Mouse (Mus musculus): Measurements from ENCODE around the gene Men1. TPM values are rescaled to one million over a fixed set of nuclear protein-coding genes. Genes with fewer than 3 reads are reported as not detected.
"Not testable (repeated sequence)": the region's sequence is repeated elsewhere in the genome, so short reads cannot be mapped to it uniquely, and the experiment has no call there.

The Men1 gene
- total RNA-seq, 2 experiments from 2014 or later: 67.5 to 73.7 TPM

- no peak for DNase-seq (ENCODE audit: low spot score in 2 of 2)
- intact Hi-C loops (cut with DNase I): loop anchor here (2.0 kb wide), 1 partner anchor 27 kb away; the partner anchor contains the start of gene Ehd1
These were observed 30.9 kb upstream of the Men1 start for GRCm38 (mm10) chr19:6303831-6304230.

- DNase-seq (ENCODE audit: low spot score in 2 of 2): peak; percentile 70 to 78
- intact Hi-C loops (cut with DNase I): loop anchor here (1.0 to 2.0 kb wide), 2 partner anchors 28 to 37 kb away; partner anchors contain the start of gene Ehd1
These were observed 29.8 kb upstream of the Men1 start for GRCm38 (mm10) chr19:6304787-6305516.

GRCm38 (mm10) chr19:6305517-6306115, 29.2 kb upstream of the Men1 start:
- DNase-seq (ENCODE audit: low spot score in 2 of 2): no peak
- intact Hi-C loops (cut with DNase I): loop anchor here (1.0 to 2.0 kb wide), 2 partner anchors 29 to 37 kb away; partner anchors contain the start of gene Ehd1

GRCm38 (mm10) chr19:6306137-6306551, 28.6 kb upstream of the Men1 start, which contains the start of gene Cdc42bpg:
Cdc42bpg (plus strand) TSS chr19:6306456.
- peak; percentile 35 to 42 for DNase-seq (ENCODE audit: low spot score in 2 of 2)
- intact Hi-C loops (cut with DNase I): no loop called here

GRCm38 (mm10) chr19:6306586-6306985, 28.2 kb upstream of the Men1 start:
- peak in 1 of 2 experiments; percentile 22 for DNase-seq (ENCODE audit: low spot score in 2 of 2)
- intact Hi-C loops (cut with DNase I): no loop called here

GRCm38 (mm10) chr19:6307733-6308531, 26.8 kb upstream of the Men1 start:
- no peak for DNase-seq (ENCODE audit: low spot score in 2 of 2)
- intact Hi-C loops (cut with DNase I): no loop called here

GRCm38 (mm10) chr19:6310181-6310580, 24.6 kb upstream of the Men1 start:
- intact Hi-C loops (cut with DNase I): no loop called here
- DNase-seq (ENCODE audit: low spot score in 2 of 2): no peak

GRCm38 (mm10) chr19:6311783-6312182, 23.0 kb upstream of the Men1 start:
- intact Hi-C loops (cut with DNase I); DNase-seq (ENCODE audit: low spot score in 2 of 2): not testable (repeated sequence)

GRCm38 (mm10) chr19:6313796-6314195, 21.0 kb upstream of the Men1 start:
- intact Hi-C loops (cut with DNase I): no loop called here
- no peak for DNase-seq (ENCODE audit: low spot score in 2 of 2)

GRCm38 (mm10) chr19:6314513-6314912, 20.3 kb upstream of the Men1 start:
- DNase-seq (ENCODE audit: low spot score in 2 of 2): no peak
- intact Hi-C loops (cut with DNase I): no loop called here

GRCm38 (mm10) chr19:6315573-6315972, 19.2 kb upstream of the Men1 start:
- intact Hi-C loops (cut with DNase I): no loop called here
- no peak for DNase-seq (ENCODE audit: low spot score in 2 of 2)

GRCm38 (mm10) chr19:6318145-6318544, 16.6 kb upstream of the Men1 start:
- intact Hi-C loops (cut with DNase I): no loop called here
- DNase-seq (ENCODE audit: low spot score in 2 of 2): no peak

GRCm38 (mm10) chr19:6321358-6321757, 13.4 kb upstream of the Men1 start:
- intact Hi-C loops (cut with DNase I): no loop called here
- DNase-seq (ENCODE audit: low spot score in 2 of 2): no peak

- peak in 1 of 2 experiments; percentile 22 for DNase-seq (ENCODE audit: low spot score in 2 of 2)
These were observed 12.8 kb upstream of the Men1 start for GRCm38 (mm10) chr19:6321786-6322621.

GRCm38 (mm10) chr19:6324751-6325150, 10.0 kb upstream of the Men1 start:
- DNase-seq (ENCODE audit: low spot score in 2 of 2): no peak
- intact Hi-C loops (cut with DNase I): no loop called here

More at GRCm38 (mm10) chr19:6321786-6322621, 12.8 kb upstream of the Men1 start:
- intact Hi-C loops (cut with DNase I): no loop called here

- intact Hi-C loops (cut with DNase I): loop anchor here (2.0 to 5.0 kb wide), 2 partner anchors 66 to 189 kb away; partner anchors contain the start of genes Arl2 and Batf2
These were observed 3.6 kb upstream of the Men1 start for GRCm38 (mm10) chr19:6331178-6331577.

GRCm38 (mm10) chr19:6331719-6332516, 2.9 kb upstream of the Men1 start:
- intact Hi-C loops (cut with DNase I): loop anchor here (2.0 to 5.0 kb wide), 2 partner anchors 67 to 190 kb away; partner anchors contain the start of genes Arl2 and Batf2
- DNase-seq (ENCODE audit: low spot score in 2 of 2): no peak

More at GRCm38 (mm10) chr19:6331178-6331577, 3.6 kb upstream of the Men1 start:
- no peak for DNase-seq (ENCODE audit: low spot score in 2 of 2)
